17 mouse cellular contexts compared by ENCODE assay signal in the genomic region with DNA sequence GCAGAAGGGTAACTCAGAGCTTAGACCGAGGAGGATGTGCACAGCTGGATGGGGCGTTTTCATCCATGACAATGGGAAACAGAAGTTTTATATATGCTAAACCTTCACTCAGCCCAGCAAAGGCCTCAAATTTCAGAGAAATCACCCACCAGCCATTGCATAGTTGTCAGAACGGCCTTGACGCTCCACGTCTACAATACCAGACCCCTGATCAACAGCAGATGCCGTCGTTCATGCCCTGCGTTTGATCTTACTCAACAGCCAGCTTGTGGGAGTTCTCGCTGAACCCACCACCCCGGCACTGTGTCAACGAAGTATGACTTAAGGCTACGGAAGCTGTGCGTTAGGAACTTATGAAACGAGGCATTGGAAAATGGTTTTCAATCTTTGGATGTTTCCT.
"Had no signal": no experiment of that assay in that cellular context is flagged by ENCODE, and none has a peak within 500 bp of the region (broad histone marks: within the 10 kb centered on the region; RNA-seq: fewer than 3 reads in every experiment).

No protein-coding gene starts in this region.

- H3K27me3 ChIP-seq: kidney, embryonic 15.5 days; liver, embryonic 13.5 days; lung, embryonic 15.5 days; midbrain, embryonic 15.5 days; neural tube, embryonic 12.5 days had no signal

- H3K27ac ChIP-seq: kidney, embryonic 15.5 days; liver, embryonic 13.5 days; lung, embryonic 15.5 days; macrophage; midbrain, embryonic 15.5 days; neural tube, embryonic 12.5 days; stomach, postnatal 0 days had no signal

- ATAC-seq: liver, postnatal 0 days; midbrain, embryonic 15.5 days had no signal

- H3K4me3 ChIP-seq: kidney, embryonic 15.5 days; liver, embryonic 13.5 days; lung, embryonic 15.5 days; megakaryocyte, embryonic 14.5 days; midbrain, embryonic 15.5 days; neural tube, embryonic 12.5 days had no signal

- H3K4me1 ChIP-seq: liver, embryonic 13.5 days; lung, embryonic 15.5 days; midbrain, embryonic 15.5 days had no signal

- H3K36me3 ChIP-seq: liver, embryonic 13.5 days; lung, embryonic 15.5 days had no signal

- H3K4me2 ChIP-seq: kidney, embryonic 15.5 days; liver, embryonic 13.5 days; lung, embryonic 15.5 days; midbrain, embryonic 11.5 days; midbrain, embryonic 15.5 days; neural tube, embryonic 12.5 days had no signal

- H3K9me3 ChIP-seq: kidney, embryonic 15.5 days; liver, embryonic 13.5 days; lung, embryonic 15.5 days; megakaryocyte, embryonic 14.5 days; midbrain, embryonic 15.5 days; neural tube, embryonic 12.5 days had no signal

- H3K9ac ChIP-seq: kidney, embryonic 15.5 days; liver, embryonic 13.5 days; liver, postnatal 0 days; lung, embryonic 15.5 days; midbrain, embryonic 15.5 days; neural tube, embryonic 12.5 days had no signal

- DNase-seq: kidney, adult 2 months; kidney, postnatal 14 days; left cerebral cortex, postnatal 4 days; liver; liver, embryonic 13.5 days; liver, postnatal 0 days; lung, postnatal 14 days; right cerebral cortex, postnatal 14 days; thymus, postnatal 14 days had no signal
